In genomic region chr11:7337826-7338225, GRCm38 (mm10) we compare ENCODE assay signal across 16 mouse cellular contexts.
DNase-seq lines count a peak whose midpoint lies in the region; TF ChIP-seq lines count a peak whose summit lies in the region.
"Had no signal": no experiment of that assay in that cellular context is flagged by ENCODE, and none has a peak within 500 bp of the region (broad histone marks: within the 10 kb centered on the region; RNA-seq: fewer than 3 reads in every experiment).

No protein-coding gene starts in this region.

- no peaks in the 10 kb centered on the region for H3K79me2 ChIP-seq in CH12.LX (replicated peaks; ENCODE audit: control insufficient read depth, extremely low read depth, insufficient read depth, poor library complexity, severe bottlenecking)

- H3K4me1 ChIP-seq in CH12.LX (ENCODE audit: control insufficient read depth in 1 of 2, insufficient read depth in 2 of 2) = no peaks in the 10 kb centered on the region
- H3K4me1 ChIP-seq: embryonic facial prominence, embryonic 10.5 days; heart, embryonic 13.5 days; hindbrain, embryonic 12.5 days had no signal

- H3K36me3 ChIP-seq in CH12.LX (replicated peaks in 1 of 2; ENCODE audit: control insufficient read depth in 1 of 2, insufficient read depth in 1 of 2, low read length in 1 of 2) = no peaks in the 10 kb centered on the region
- H3K36me3 ChIP-seq: embryonic facial prominence, embryonic 10.5 days; heart, embryonic 13.5 days; hindbrain, embryonic 12.5 days had no signal

- dilution Hi-C loops in CH12.LX (cut with MboI; ENCODE audit: extremely low pct_ligation_motif_present, extremely low pct_unique_long_range_greater_than_20kb, low sequenced_read_pairs) = no loop called here

- H3K27ac ChIP-seq in gastrocnemius, adult 2 months = no peak overlapping the region
- no peak overlapping the region for H3K27ac ChIP-seq in layer of hippocampus, adult 2 months
- no peak overlapping the region for H3K27ac ChIP-seq in CH12.LX (ENCODE audit: insufficient read depth, low read depth)
- H3K27ac ChIP-seq: embryonic facial prominence, embryonic 10.5 days; heart, embryonic 13.5 days; hindbrain, embryonic 12.5 days had no signal

- no peak overlapping the region for H3K4me3 ChIP-seq in gastrocnemius, adult 2 months
- H3K4me3 ChIP-seq in layer of hippocampus, adult 2 months = no peak overlapping the region
- H3K4me3 ChIP-seq in CH12.LX (replicated peaks in 1 of 3; ENCODE audit: low read depth in 2 of 3, low read length in 2 of 3, poor library complexity in 1 of 3) = no peak overlapping the region
- H3K4me3 ChIP-seq: embryonic facial prominence, embryonic 10.5 days; heart, embryonic 13.5 days; hindbrain, embryonic 12.5 days had no signal

- H3K27me3 ChIP-seq in CH12.LX (replicated peaks) = no peaks in the 10 kb centered on the region
- H3K27me3 ChIP-seq: heart, embryonic 13.5 days; hindbrain, embryonic 12.5 days had no signal

- in situ Hi-C loops in CH12.LX (cut with MboI; ENCODE audit: low pct_ligation_motif_present, low pct_unique_long_range_greater_than_20kb, low sequenced_read_pairs) = no loop called here

- intact Hi-C loops in gastrocnemius, adult 2 months (cut with DNase I) = loop anchor here (2.0 kb wide), 1 partner anchor 121 kb away; no protein-coding TSS in a partner anchor

- TF ChIP-seq RAD21 in CH12.LX (IDR thresholded peaks at IDR 0.05; ENCODE audit: low read depth, low read length) = no peak

- TF ChIP-seq CTCF in gastrocnemius, adult 2 months (IDR thresholded peaks at IDR 0.05) = peak; percentile 51
- peak; percentile 78 for TF ChIP-seq CTCF in layer of hippocampus, adult 2 months (conservative IDR thresholded peaks at IDR 0.05)
- TF ChIP-seq CTCF in CH12.LX (conservative IDR thresholded peaks at IDR 0.05 in 1 of 2, IDR thresholded peaks at IDR 0.05 in 1 of 2; ENCODE audit: low read depth in 2 of 2, low read length in 2 of 2) = no peak; a peak in 1 of 4 replicates

- H3K9me3 ChIP-seq in CH12.LX (replicated peaks; ENCODE audit: low read length) = peaks cover 22% of the 10 kb centered on the region

- H3K4me2 ChIP-seq in CH12.LX (ENCODE audit: insufficient read depth, low read depth, poor library complexity, severe bottlenecking) = no peak overlapping the region
- H3K4me2 ChIP-seq: heart, embryonic 13.5 days; hindbrain, embryonic 12.5 days had no signal

- no peak for TF ChIP-seq POLR2A in CH12.LX (IDR thresholded peaks at IDR 0.05; ENCODE audit: low read depth, low read length)

- TF ChIP-seq EP300 in CH12.LX (IDR thresholded peaks at IDR 0.05; ENCODE audit: low read length) = no peak

- DNase-seq in gastrocnemius, adult 2 months = no peak
- no peak for DNase-seq in gastrocnemius, adult 8-10 months (ENCODE audit: low spot score in 2 of 2)
- DNase-seq in layer of hippocampus, adult 2 months (ENCODE audit: low spot score in 2 of 2) = no peak
- DNase-seq in layer of hippocampus, postnatal 14 days (ENCODE audit: low spot score in 2 of 2) = no peak
- DNase-seq in CH12.LX (ENCODE audit: extremely low read depth) (no peak), NIH3T3 (ENCODE audit: low read depth) (peak; percentile 19)
- no peak for DNase-seq in testis, postnatal 10 days (ENCODE audit: low spot score)
- no peak for DNase-seq in adrenal gland, postnatal 10 days
- DNase-seq: adrenal gland, postnatal 25 days; cerebellum, adult 2 months; cerebellum, postnatal 10 days; gastrocnemius, postnatal 14 days; heart, postnatal 36 days had no signal

- H3K9ac ChIP-seq in CH12.LX (ENCODE audit: insufficient read depth, low read depth) = no peak overlapping the region
- H3K9ac ChIP-seq: heart, embryonic 13.5 days; hindbrain, embryonic 12.5 days had no signal

TF ChIP-seq in CH12.LX, 34 proteins besides CTCF, POLR2A, EP300 and RAD21:
- TF ChIP-seq CHD2 (IDR thresholded peaks at IDR 0.05; ENCODE audit: low read length) = no peak
- no peak for TF ChIP-seq UBTF (IDR thresholded peaks at IDR 0.05; ENCODE audit: low read depth, low read length)
- no peak for TF ChIP-seq TBP (conservative IDR thresholded peaks at IDR 0.05; ENCODE audit: low read depth, low read length)
- 0 out of 2 replicates have a peak, but pooled peaks have one; percentile 8 for TF ChIP-seq ZNF384 (IDR thresholded peaks at IDR 0.05; ENCODE audit: low read depth, low read length)

Comparison
In these comparisons a context has a peak if more than half of its experiments do, and no peak if none do; other contexts are left out.
1. CTCF ChIP-seq: peak in gastrocnemius, adult 2 months (single experiment) and layer of hippocampus, adult 2 months (single experiment); none in CH12.LX (0 of 2).